Mouse (Mus musculus) heart, postnatal 0 days (tissue): ENCODE data around the gene Cluh.

ENCODE experiments used
- CTCF ChIP-seq: IDR thresholded peaks from 2 replicates; pipeline ENCODE4 v1.5.1; 2016; ENCODE audit warnings: antibody characterized with exemption, control low read depth, low read depth
- EP300 ChIP-seq: IDR thresholded peaks from 2 replicates; pipeline ENCODE4 v1.6.1; 2016; ENCODE audit warnings: antibody characterized with exemption, low read depth

- TF ChIP-seq CTCF (no peak), EP300 (no peak)
Measured at GRCm38 (mm10) chr11:74611437-74611836, 37.9 kb upstream of the Cluh start.
